Mouse (Mus musculus): ENCODE results near the gene Ms4a4c. TPM values are rescaled to one million over a fixed set of nuclear protein-coding genes. Genes with fewer than 3 reads are reported as not detected.

Gene Ms4a4c
- polyA plus RNA-seq, 1 experiment from 2014 or later: 2.5 TPM

- no peak for DNase-seq
- Histone ChIP-seq H3K9me3 (ENCODE audit: low read length) (no peaks in the 10 kb centered on the region), H3K4me2 (ENCODE audit: low read depth, low read length) (no peak overlapping the region), H3K36me3 (replicated peaks; ENCODE audit: insufficient read depth, low read length) (no peaks in the 10 kb centered on the region), H3K27ac (ENCODE audit: low read depth) (no peak overlapping the region), H3K4me1 (ENCODE audit: insufficient read depth) (no peaks in the 10 kb centered on the region), H3K9ac (replicated peaks) (no peak overlapping the region), H3K27me3 (ENCODE audit: insufficient read depth, low read length) (no peaks in the 10 kb centered on the region), H3K4me3 (ENCODE audit: low read depth, low read length) (no peak overlapping the region)
- no peak for ATAC-seq
- WGBS (ENCODE audit: insufficient replicate concordance): 56% methylated on average over 2 of the region's 2 CpGs
- no peak for TF ChIP-seq EP300 (IDR thresholded peaks at IDR 0.05; ENCODE audit: low read depth)
- no peak for TF ChIP-seq CTCF (IDR thresholded peaks at IDR 0.05; ENCODE audit: low read depth)
Measured at GRCm38 (mm10) chr19:11376399-11376798, 28.2 kb upstream of the Ms4a4c start.

DNA sequence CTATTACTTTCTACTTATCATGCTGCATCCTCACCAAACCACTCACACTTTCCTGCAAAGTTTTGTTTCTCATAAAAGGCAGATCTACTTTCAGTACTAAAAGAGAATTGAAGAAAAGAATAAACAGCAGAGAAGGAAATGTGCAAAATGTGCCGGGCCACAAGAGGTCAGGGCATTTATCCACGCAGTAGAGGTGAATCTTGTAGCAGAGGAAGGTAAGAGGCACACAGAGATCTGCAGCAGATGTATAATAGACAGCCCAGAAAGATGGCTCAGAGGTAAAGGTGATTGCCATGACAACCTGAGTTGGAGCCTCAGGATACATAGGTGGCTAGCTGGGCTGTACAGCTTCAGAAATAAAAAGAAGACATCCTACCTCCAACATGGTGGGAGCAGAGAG lies 17.5 kb upstream of the Ms4a4c start:
- H3K4me3 ChIP-seq (ENCODE audit: low read depth, low read length): no peak overlapping the region
- TF ChIP-seq EP300 (IDR thresholded peaks at IDR 0.05; ENCODE audit: low read depth) (no peak), CTCF (IDR thresholded peaks at IDR 0.05; ENCODE audit: low read depth) (no peak)
- H3K9ac ChIP-seq (replicated peaks): no peak overlapping the region
- no peaks in the 10 kb centered on the region for H3K9me3 ChIP-seq (ENCODE audit: low read length)
- H3K4me1 ChIP-seq (ENCODE audit: insufficient read depth): no peaks in the 10 kb centered on the region
- DNase-seq (no peak), ATAC-seq (no peak)
- no peak overlapping the region for H3K4me2 ChIP-seq (ENCODE audit: low read depth, low read length)
- no peaks in the 10 kb centered on the region for H3K27me3 ChIP-seq (ENCODE audit: insufficient read depth, low read length)
- peak overlapping the region; percentile 16; the same call in 1 of the 2 replicates for H3K27ac ChIP-seq (ENCODE audit: low read depth)
- 57% methylated on average over 2 of the region's 2 CpGs for WGBS (ENCODE audit: insufficient replicate concordance)
- no peaks in the 10 kb centered on the region for H3K36me3 ChIP-seq (replicated peaks; ENCODE audit: insufficient read depth, low read length)

DNA sequence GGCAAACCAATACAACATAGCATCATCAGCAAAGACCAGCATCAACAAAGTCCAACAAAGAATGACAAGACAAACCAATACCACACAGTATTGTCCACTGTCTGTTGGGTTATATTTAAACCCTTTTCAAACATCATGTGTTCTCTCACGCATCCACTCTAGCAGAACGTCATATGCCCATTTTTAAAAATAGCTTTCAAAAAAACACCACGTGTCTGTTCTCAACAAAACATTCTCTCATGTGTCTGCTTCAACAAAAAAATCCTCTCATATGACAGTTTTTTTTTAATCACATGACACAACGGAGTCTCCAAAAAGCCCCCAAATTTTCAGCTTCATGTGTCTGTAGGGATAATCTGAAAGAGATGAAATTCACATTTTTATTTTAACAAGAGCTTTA lies 16.9 kb upstream of the Ms4a4c start:
- DNase-seq (no peak), ATAC-seq (no peak)
- no peak overlapping the region for H3K4me2 ChIP-seq (ENCODE audit: low read depth, low read length)
- no peaks in the 10 kb centered on the region for H3K9me3 ChIP-seq (ENCODE audit: low read length)
- no peaks in the 10 kb centered on the region for H3K4me1 ChIP-seq (ENCODE audit: insufficient read depth)
- TF ChIP-seq EP300 (IDR thresholded peaks at IDR 0.05; ENCODE audit: low read depth) (no peak), CTCF (IDR thresholded peaks at IDR 0.05; ENCODE audit: low read depth) (no peak)
- no peaks in the 10 kb centered on the region for H3K36me3 ChIP-seq (replicated peaks; ENCODE audit: insufficient read depth, low read length)
- no peaks in the 10 kb centered on the region for H3K27me3 ChIP-seq (ENCODE audit: insufficient read depth, low read length)
- H3K9ac ChIP-seq (replicated peaks): no peak overlapping the region
- no peak overlapping the region for H3K4me3 ChIP-seq (ENCODE audit: low read depth, low read length)
- H3K27ac ChIP-seq (ENCODE audit: low read depth): no peak overlapping the region
- 64% methylated on average over 4 of the region's 4 CpGs for WGBS (ENCODE audit: insufficient replicate concordance)

- H3K4me3 ChIP-seq (ENCODE audit: low read depth, low read length): no peak overlapping the region
- H3K4me1 ChIP-seq (ENCODE audit: insufficient read depth): no peaks in the 10 kb centered on the region
- H3K27me3 ChIP-seq (ENCODE audit: insufficient read depth, low read length): no peaks in the 10 kb centered on the region
- no peak for ATAC-seq
- no peak for DNase-seq
- no peak overlapping the region for H3K9ac ChIP-seq (replicated peaks)
- no peak for TF ChIP-seq EP300 (IDR thresholded peaks at IDR 0.05; ENCODE audit: low read depth)
- TF ChIP-seq CTCF (IDR thresholded peaks at IDR 0.05; ENCODE audit: low read depth): no peak
- H3K27ac ChIP-seq (ENCODE audit: low read depth): no peak overlapping the region
- no peaks in the 10 kb centered on the region for H3K9me3 ChIP-seq (ENCODE audit: low read length)
- H3K4me2 ChIP-seq (ENCODE audit: low read depth, low read length): no peak overlapping the region
- WGBS (ENCODE audit: insufficient replicate concordance): 66% methylated on average over 2 of the region's 2 CpGs
- no peaks in the 10 kb centered on the region for H3K36me3 ChIP-seq (replicated peaks; ENCODE audit: insufficient read depth, low read length)
Measured at GRCm38 (mm10) chr19:11388949-11389348, 15.6 kb upstream of the Ms4a4c start.

GRCm38 (mm10) chr19:11395769-11396168 lies 8.8 kb upstream of the Ms4a4c start:
- no peak overlapping the region for H3K27ac ChIP-seq (ENCODE audit: low read depth)
- no peaks in the 10 kb centered on the region for H3K9me3 ChIP-seq (ENCODE audit: low read length)
- H3K4me2 ChIP-seq (ENCODE audit: low read depth, low read length): no peak overlapping the region
- DNase-seq (no peak), ATAC-seq (no peak)
- no peaks in the 10 kb centered on the region for H3K36me3 ChIP-seq (replicated peaks; ENCODE audit: insufficient read depth, low read length)
- no peaks in the 10 kb centered on the region for H3K27me3 ChIP-seq (ENCODE audit: insufficient read depth, low read length)
- no peak overlapping the region for H3K4me3 ChIP-seq (ENCODE audit: low read depth, low read length)
- H3K4me1 ChIP-seq (ENCODE audit: insufficient read depth): no peaks in the 10 kb centered on the region
- H3K9ac ChIP-seq (replicated peaks): no peak overlapping the region
- no peak for TF ChIP-seq EP300 (IDR thresholded peaks at IDR 0.05; ENCODE audit: low read depth)
- no peak for TF ChIP-seq CTCF (IDR thresholded peaks at IDR 0.05; ENCODE audit: low read depth)

- TF ChIP-seq CTCF (IDR thresholded peaks at IDR 0.05; ENCODE audit: low read depth) (no peak), EP300 (IDR thresholded peaks at IDR 0.05; ENCODE audit: low read depth) (no peak)
- ATAC-seq (no peak), DNase-seq (no peak)
- H3K27me3 ChIP-seq (ENCODE audit: insufficient read depth, low read length): no peaks in the 10 kb centered on the region
- H3K9ac ChIP-seq (replicated peaks): no peak overlapping the region
- no peak overlapping the region for H3K4me3 ChIP-seq (ENCODE audit: low read depth, low read length)
- no peaks in the 10 kb centered on the region for H3K9me3 ChIP-seq (ENCODE audit: low read length)
- H3K27ac ChIP-seq (ENCODE audit: low read depth): no peak overlapping the region
- H3K4me1 ChIP-seq (ENCODE audit: insufficient read depth): no peaks in the 10 kb centered on the region
- no peak overlapping the region for H3K4me2 ChIP-seq (ENCODE audit: low read depth, low read length)
- H3K36me3 ChIP-seq (replicated peaks; ENCODE audit: insufficient read depth, low read length): no peaks in the 10 kb centered on the region
Measured at GRCm38 (mm10) chr19:11407428-11407827, 2.9 kb downstream of the Ms4a4c start.

DNA sequence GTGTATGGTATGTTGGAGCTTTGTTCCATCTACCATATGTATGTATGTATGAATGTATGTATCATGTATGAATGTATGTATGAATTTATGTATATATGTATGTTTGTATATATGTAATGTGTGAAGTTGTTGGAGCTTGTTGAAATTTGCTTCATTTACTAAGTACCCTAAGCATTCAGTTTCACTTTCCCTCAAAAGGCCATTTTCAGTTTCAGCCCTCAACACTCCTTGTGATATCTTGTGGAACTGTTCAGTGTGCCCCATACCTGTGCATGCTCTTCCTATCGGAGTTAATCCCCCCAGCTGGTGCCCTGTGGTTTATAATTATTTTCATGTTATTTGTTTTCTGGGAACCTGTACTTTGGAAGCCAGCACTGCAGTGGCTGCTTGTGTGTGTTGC lies 4.0 kb downstream of the Ms4a4c start:
- H3K27ac ChIP-seq (ENCODE audit: low read depth): no peak overlapping the region
- no peak overlapping the region for H3K4me2 ChIP-seq (ENCODE audit: low read depth, low read length)
- ATAC-seq: no peak
- no peaks in the 10 kb centered on the region for H3K4me1 ChIP-seq (ENCODE audit: insufficient read depth)
- H3K9ac ChIP-seq (replicated peaks): no peak overlapping the region
- no peaks in the 10 kb centered on the region for H3K27me3 ChIP-seq (ENCODE audit: insufficient read depth, low read length)
- 82% methylated on average over 1 of the region's 1 CpGs for WGBS (ENCODE audit: insufficient replicate concordance)
- no peak for DNase-seq
- H3K4me3 ChIP-seq (ENCODE audit: low read depth, low read length): no peak overlapping the region
- TF ChIP-seq CTCF (IDR thresholded peaks at IDR 0.05; ENCODE audit: low read depth): no peak
- no peak for TF ChIP-seq EP300 (IDR thresholded peaks at IDR 0.05; ENCODE audit: low read depth)
- no peaks in the 10 kb centered on the region for H3K36me3 ChIP-seq (replicated peaks; ENCODE audit: insufficient read depth, low read length)
- H3K9me3 ChIP-seq (ENCODE audit: low read length): no peaks in the 10 kb centered on the region

Measured in liver, postnatal 0 days (tissue).